Mouse (Mus musculus) left cerebral cortex, adult 8-10 months (tissue): ENCODE measurements around the gene Tbr1. TPM values are rescaled to one million over a fixed set of nuclear protein-coding genes. Genes with fewer than 3 reads are reported as not detected.

Source experiments
- DNase-seq, 2 experiments: peaks; one replicate each; pipeline ENCODE4 v3.0.0; 2022; ENCODE audit warnings: low spot score in 2 of 2
- microRNA-seq, 2 experiments: library from miRNA; unstranded; fragments of <30 nt; microRNA quantifications; one replicate each; pipeline ENCODE4 v1.2.0; 2022
- total RNA-seq, 4 experiments: library from RNA; stranded (reverse); gene quantifications; 2 replicates each; pipeline ENCODE4 v1.2.4; 2022

Gene Tbr1
- total RNA-seq, 4 experiments from 2014 or later: 105 to 130 (median 109) TPM

DNA sequence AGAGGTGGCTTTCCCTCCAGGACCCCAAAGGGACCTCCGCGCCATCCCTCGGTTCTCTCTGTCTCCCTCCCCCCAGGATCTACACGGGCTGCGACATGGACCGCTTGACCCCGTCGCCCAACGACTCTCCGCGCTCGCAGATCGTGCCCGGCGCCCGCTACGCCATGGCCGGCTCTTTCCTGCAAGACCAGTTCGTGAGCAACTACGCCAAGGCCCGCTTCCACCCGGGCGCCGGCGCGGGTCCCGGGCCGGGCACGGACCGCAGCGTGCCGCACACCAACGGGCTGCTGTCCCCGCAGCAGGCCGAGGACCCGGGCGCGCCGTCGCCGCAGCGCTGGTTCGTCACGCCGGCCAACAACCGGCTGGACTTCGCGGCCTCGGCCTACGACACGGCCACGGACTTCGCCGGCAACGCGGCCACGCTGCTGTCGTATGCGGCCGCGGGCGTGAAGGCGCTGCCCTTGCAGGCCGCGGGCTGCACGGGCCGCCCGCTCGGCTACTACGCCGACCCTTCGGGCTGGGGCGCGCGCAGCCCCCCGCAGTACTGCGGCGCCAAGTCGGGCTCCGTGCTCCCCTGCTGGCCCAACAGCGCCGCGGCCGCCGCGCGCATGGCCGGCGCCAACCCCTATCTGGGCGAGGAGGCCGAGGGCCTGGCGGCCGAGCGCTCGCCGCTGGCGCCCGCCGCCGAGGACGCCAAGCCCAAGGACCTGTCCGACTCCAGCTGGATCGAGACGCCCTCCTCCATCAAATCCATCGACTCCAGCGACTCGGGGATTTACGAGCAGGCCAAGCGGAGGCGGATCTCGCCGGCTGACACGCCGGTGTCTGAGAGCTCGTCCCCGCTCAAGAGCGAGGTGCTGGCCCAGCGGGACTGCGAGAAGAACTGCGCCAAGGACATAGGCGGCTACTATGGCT, 9.0 kb downstream of the Tbr1 start:
- DNase-seq: no peak

DNA sequence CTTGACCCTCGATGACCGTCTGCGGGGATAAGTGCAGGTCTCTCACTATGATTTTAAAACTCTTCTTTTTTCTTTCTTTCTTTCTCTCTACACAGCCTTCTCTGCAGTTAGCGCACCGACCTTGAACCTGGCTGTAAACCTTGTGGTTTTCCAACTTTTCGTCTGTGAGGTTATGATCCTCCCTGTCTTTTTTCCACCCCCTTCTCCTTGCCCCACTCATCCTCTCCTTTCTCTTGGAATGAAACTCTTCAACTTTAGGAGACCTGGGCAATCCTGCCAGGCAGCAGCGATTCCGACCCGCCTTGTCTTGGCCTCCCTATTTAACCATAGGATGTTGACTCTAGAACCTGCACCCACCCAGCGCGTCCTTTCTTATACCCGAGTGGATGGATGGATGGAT, 9.8 kb downstream of the Tbr1 start:
- no peak for DNase-seq

DNA sequence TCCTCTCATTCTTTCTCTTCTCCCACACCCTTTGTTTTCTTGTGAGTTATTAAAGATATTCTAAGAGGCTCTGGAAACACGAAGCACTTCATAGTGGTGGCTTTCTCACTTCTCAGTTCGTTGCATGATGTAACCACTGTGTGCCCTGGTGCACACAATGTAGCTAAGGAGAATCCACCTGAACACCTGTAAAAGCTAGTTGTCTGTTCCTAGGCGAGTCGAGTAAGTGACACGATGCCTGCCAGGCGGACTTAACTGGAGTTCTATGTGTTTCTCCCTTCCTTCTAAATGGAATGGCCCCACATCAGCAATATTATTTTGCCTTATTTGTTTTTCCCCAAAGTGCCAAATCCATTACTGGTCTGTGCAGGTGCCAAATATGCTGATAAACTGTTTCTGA, 10.4 kb downstream of the Tbr1 start:
- DNase-seq: peak in 1 of 2 experiments; percentile 18

DNA sequence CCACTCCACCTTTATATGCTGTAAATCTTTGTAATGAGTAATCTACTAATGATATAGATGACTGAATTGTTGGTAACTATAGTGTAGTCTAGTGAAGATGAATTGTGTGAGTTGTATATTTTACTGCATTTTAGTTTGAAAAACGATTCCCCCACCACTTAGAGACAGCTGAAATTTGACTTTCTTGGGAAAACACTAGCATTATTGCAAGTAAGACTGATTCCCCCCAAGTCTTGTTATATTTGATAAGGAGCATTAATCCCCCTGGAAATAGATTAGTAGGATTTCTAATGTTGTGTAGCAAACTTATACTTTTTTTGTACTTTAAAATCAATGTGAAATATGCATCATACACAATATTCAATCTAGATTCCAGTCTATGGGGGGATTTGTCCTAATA, 10.8 kb downstream of the Tbr1 start:
- no peak for DNase-seq

DNA sequence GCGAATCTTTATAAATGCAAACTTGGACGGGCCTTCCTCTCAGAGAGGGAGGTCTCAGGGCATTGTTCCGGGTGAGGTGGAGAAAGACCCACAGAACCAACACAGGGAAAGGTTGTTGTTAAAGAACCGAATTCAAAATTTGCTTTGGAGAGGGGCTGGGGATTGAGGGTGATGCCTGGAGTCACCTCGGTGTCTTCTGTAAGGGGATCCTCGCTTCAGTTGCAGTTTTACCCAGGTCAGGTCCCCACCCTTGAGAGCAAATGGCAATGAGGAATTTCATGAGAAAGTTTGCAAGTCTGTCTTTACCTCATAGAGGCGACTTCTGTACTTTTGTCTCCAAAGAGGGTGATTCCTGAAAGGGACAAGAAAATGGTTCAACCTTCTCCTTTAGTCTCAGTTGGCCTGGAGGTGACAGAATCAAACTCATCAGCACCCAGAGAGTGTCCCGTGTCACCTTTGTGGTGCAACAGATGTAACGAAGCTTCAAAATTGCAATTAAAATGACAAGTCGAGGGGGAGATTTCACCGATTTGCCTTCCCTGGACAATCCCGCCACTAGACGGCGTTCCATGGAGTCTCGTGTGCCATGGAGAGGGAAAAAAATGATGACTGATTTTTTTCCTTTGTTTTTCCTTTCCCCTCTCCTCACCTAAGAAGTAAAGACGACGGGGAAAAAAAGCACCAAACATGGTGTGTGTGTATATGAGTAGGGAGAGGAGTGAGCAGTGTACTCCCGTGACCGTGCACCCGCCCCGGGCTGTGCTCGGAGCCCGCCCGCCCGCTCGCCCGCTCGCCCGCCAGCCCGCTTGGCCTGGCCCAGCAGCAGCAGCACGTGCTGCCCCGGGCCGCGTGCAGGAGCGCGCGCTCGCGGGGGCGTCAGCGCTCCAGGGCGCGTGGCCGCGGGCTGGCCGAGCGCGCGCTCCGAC, 12.1 kb downstream of the Tbr1 start:
- peak in 1 of 2 experiments; percentile 18 for DNase-seq

DNA sequence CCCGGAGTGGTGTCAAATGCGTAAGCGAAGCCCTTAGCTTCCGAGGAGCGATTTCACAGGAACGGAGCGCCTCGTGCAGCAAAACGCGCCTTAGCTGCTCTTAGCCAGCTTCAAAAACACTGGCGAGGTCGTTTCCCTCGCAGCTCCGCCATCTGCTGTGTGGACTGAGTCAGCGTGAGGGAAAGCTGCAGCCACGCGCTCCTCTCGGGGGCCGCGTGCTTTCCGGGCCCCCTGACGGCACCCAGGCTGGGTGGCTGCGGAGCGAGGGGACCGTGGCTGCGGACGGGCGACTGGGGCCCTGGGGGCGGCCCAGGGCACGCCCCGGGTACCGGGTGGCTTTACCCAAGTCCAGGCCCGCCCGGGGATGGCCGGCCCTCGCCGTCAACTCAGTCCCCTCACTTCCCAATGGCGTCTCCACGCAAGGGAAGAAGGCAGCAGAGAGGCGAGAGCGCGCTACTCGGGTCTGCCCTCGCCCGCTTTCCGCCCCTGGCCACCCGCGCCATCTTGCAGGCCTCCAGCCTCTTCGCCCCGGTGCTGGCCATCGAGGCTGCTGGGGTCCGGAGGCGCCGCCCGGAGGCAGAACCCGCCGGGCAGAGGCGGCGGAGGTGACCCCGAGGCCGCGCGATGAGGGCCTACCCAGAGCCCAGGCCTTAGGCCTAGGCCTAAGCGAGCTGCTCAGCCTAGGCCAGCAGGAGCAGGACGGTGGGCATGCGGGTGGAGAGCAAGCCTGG, 13.0 kb downstream of the Tbr1 start:
- DNase-seq: peak; percentile 19 to 58

DNA sequence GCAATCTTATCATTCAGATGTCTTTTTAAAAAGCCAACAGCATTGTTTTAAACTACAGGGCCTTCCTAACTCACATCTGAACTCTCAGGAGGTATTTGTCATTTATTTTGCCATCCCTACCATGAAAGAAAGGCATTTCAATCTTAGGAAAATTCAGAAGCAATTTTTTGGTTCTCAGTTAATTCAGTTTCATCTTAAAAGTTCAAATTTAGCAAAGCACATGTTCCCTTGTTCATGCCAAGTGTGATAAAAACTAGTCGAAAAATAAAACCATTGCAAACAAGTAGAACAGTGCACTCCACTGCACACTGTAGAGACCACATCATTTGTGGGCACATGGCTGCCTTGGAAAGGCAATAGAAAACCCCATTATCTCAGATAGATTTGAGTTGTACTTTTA, 15.5 kb downstream of the Tbr1 start:
- no peak for DNase-seq

DNA sequence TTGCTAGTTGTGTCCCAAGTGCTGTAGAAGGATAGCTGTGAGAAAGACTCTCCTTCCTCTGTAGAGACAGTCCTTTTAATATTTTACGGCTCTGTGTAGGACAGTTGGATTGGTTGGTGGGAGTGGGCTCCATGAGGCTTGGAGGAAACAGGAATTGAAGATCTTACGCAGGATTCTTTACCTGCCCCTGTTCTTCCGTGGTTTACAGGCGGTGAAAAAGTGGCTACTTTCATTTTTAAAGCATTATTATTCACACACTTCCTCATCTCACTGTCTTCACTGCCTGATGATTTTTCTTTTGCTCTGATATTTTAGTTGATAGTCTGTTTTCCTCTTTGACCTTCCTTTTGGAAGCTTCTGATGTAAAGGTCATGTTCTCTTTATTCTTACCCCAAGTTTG, 17.5 kb downstream of the Tbr1 start:
- DNase-seq: no peak

DNA sequence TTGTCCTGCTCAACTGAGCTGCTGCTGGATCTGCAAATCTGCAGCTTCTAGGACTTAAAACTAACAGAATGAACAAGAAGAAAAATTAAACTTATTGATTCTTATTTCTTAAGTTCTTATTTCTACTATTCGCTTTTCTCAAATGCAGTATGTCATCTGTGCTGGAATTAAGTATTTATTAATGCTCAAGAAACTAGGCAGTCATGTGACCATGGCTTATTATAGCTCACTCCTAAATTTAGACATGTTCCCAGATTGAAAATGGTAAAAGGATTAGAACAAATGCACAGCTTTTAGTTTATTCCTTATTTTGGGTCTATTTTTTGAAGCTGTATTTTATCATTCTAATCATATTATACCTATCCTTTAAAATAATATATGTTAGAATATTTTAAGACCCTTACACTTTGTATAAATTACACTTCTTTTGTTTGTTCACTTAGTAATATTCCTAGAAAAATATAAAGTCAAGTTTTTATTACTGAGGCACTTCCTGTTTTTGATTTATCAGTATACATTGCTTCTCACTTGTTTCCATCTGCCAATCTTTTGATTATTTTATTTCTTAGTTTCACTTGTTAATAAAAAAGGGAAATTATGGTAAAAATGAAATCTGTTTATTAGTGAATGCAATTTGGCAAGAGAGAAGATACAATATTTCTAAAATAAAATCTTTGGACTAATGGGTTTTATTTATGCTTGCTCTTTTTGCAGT, 20.9 kb downstream of the Tbr1 start:
- no peak for DNase-seq

DNA sequence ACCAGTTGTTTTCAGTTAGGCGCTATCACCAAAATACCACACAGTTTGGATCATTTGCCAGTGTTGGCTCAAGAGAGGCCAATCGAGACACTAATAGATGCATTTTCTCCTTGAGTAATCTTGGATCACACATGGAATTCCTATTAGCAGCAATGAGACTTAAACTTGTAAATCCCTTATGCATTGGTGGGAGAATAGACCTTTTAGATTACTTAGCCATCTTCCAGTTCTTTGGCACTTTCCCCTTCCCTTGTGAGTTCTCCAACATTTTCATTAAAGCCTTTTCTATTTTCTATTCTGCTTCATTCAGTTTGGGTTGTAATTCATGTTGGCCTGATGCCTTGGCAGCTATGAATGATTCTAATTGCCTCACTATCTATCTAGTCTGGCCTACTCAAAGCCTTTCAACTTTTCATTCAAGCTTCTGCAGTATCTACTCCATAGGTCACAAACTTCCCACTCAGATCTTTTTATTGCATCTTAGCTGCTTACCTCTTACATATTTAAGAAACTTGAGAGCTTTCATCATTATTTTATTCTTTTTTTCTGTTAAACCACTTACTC, 34.6 kb downstream of the Tbr1 start:
- DNase-seq: no peak

Small RNA genes within 50 kb of the gene (microRNA-seq; reads per million reads assigned to microRNA genes)
- gene Gm22403: 0 reads per million in 2 experiments

Other genes starting within 250 kb of the Tbr1 start
- gene Tank, start 224.3 kb upstream of the Tbr1 start, total RNA-seq: 10 to 100 TPM; 26.7 to 35.8 (median 29.9) TPM
- gene Psmd14, start 91.2 kb upstream of the Tbr1 start, total RNA-seq: 100 to 1,000 TPM; 103 to 132 (median 114) TPM
- 100 to 1,000 TPM; 195 to 217 (median 211) TPM for gene Slc4a10, start 243.5 kb downstream of the Tbr1 start, total RNA-seq